Mouse (Mus musculus): Measurements from ENCODE around the gene Svopl.

The Svopl gene

DNA sequence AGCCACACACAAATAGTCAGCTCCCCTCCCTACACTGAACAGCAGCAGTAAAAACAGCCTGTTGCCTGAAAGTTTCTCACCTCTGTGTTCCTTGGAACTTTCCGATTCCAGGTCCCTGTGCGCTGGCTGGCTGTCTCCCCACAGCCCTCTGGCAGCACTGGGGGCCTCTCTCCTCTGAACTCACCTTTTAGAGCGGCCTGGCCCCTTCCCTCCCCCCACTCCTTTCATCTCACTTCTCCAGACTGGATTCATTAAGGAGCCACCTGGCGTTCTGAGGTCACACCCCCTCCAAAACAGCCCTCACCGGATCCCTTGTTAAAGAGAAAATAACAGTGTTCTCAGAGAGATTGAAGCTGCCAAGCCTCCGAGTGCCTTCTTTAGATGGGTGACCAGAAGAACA is at the start of gene Svopl:
Svopl (minus strand) TSS at position 159 of the 400 bp plus-strand sequence.
- DNase-seq (ENCODE audit: low read depth), result no peak

GRCm38 (mm10) chr6:38094701-38095100 is 47.9 kb upstream of the Svopl start:
- no peak for DNase-seq (ENCODE audit: low read depth)

DNA sequence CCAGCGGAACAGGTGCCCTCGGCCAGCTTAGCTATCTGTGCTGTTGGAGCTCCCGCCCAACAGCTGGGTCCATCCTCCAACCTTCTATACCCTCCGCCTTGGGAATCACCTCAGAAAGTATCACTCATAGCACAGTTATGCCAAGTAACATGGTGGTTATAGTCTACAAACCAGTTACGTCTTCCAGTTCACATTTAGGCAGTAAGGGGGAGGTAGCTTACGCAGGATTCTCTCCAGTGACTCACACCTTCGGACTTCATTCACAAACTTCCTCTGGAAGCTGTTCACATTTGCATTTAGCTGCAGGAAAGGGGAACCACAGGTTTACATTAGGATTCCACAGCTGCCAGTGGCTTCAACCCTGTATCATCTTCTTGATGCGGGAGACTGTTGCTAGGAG is 45.7 kb upstream of the Svopl start:
- DNase-seq (ENCODE audit: low read depth), result no peak

DNA sequence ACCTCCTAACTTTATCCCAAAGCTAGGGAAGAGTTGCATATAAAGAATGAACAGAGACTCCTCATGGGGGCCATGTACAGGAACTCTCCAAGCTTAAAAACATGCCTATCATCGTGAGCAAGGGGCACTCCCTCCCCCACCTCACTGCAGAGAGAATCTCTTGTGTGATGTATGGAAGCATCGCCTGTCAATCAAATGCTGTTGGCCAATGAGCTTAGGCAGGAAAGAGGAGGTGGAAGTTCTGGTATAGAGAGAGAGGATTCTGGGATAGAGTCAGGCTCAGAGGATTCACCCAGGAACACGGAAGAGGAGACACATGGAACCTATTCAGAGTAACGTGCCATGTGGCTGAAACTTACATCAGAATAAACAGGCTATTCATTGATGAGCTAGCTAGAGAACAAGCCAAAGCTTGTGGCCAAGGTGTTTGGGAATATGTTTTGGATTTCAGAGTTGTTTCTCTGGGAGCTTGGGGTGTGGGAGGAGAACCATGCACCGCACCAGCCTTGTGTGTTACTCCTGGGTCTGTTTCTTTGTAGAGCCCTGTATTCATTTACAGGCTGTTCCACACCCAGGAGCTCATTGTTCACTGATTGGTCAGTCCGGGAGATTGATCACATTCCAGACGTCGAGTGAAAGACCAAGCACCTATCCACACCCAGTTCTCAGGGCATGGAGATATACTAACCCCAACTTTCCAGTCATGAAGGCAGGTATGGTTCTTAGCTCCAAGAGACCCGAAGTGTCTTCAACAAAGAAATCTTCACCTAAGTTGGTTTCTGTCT is 40.6 kb upstream of the Svopl start:
- DNase-seq (ENCODE audit: low read depth), result no peak

- DNase-seq (ENCODE audit: low read depth), result no peak
These were observed 36.4 kb upstream of the Svopl start for GRCm38 (mm10) chr6:38083204-38083603.

GRCm38 (mm10) chr6:38081727-38082341 is 35.0 kb upstream of the Svopl start:
- DNase-seq (ENCODE audit: low read depth), result no peak

DNA sequence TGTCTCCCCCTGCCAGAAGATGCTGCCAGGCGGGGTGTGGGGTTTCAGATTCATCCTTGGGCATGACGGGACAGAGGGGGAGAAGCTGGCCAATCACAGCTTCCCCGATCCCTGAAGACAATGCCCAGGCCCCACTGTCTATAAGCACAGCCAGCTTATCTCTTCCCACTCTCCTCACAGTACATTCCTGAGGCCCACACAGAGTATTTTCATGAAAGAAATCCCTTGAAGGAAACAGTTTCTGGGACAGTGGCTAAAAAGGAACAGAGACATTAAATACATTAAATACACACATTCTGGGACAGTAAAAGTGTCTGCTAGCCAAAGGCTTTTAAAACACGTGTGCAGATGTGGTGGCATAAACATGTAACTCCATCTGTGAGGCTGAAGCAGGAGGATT is 33.6 kb upstream of the Svopl start:
- no peak for DNase-seq (ENCODE audit: low read depth)

DNA sequence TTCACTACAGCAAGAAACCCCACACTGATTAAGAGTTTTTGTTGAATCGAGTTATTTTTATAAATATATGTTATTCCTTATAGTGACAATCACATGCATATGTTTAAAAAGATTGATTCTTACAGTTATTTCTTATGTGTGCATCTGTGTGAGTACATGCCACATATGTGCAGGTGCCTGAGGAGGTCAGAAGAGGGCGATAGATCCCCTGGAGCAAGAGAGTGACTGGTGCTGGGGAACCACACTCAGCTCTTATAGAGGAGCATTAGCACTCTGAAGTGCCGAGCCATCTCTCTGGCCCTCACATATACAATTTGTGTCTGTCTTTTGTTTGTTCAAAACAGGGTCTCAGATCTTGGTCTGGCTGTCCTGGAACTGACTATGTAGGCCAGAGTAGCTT is 26.8 kb upstream of the Svopl start:
- DNase-seq (ENCODE audit: low read depth), result no peak

DNA sequence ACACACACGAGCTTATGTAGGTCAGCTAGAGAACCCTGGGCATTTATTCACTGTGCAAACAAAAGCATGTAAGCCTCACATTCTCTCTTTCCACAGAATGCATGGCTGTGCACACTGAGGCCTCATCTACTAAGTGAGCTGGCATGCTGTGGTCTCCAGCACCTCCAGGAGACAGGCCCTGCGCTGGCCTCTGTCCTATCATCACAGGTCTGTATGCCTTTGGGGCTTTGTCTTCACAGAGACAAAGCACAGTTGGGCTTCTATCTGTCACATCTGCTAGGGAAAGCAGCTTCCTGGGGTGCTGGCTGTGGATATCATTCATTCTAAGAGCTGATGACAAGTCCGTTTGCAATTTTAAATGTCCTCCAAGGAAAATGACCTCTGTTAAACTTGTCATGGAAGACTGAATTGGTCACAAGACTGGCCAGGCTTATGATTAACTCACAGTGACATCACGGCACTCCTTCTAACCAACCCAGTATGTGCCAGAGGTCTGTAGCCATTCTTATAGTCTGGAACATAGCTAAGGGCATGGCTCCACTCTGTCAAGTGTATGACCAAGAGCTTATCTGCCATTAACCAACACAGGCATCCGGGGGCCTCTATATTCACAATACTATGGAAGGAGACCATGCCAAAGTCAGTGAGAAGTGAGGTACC is 25.5 kb upstream of the Svopl start:
- DNase-seq (ENCODE audit: low read depth), result no peak

GRCm38 (mm10) chr6:38071256-38071655 is 24.5 kb upstream of the Svopl start:
- peak; percentile 23 for DNase-seq (ENCODE audit: low read depth)

DNA sequence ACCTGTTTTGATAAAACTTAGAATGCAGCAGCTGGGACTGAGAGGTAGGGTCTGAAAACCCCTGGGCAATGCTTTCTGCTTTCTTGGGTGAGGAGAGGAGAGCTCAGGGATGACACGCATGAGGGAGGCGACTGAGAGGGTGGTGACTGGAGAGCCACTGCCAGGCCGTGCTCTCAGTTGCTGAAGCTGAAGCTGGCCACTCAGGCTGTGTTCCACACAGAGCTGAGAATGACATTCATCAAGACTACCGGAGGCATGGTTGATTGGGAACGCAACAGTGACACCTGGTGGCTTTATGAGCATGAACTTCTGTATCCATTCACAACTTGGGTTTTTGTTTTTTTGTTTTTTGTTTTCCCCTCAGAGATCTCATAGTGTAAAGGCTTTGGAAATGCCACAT is 19.4 kb upstream of the Svopl start:
- DNase-seq (ENCODE audit: low read depth), result peak; percentile 40

- DNase-seq (ENCODE audit: low read depth), result no peak
These were observed 18.8 kb upstream of the Svopl start for GRCm38 (mm10) chr6:38065501-38066122.

- no peak for DNase-seq (ENCODE audit: low read depth)
These were observed 18.3 kb upstream of the Svopl start for GRCm38 (mm10) chr6:38065122-38065500.

DNA sequence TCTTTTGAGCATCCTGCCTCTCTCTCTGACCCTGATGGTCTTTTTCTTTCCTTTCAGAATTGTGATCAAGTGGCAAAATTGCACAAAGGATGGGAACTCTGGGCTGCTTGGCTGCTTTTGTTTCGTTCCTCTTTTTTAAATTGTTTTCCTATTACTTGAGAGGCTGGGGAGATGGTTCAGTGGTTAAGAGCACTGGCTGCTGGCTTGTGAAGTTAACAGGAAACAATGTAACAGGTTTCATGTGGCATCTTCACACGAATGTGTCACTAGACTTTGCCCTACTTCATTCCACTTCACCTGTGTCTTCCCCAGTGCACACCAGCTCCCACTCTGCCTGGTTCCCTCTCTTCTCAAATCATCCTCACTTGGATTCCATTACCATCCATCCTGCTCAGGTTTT is 17.8 kb upstream of the Svopl start:
- DNase-seq (ENCODE audit: low read depth), result no peak

DNA sequence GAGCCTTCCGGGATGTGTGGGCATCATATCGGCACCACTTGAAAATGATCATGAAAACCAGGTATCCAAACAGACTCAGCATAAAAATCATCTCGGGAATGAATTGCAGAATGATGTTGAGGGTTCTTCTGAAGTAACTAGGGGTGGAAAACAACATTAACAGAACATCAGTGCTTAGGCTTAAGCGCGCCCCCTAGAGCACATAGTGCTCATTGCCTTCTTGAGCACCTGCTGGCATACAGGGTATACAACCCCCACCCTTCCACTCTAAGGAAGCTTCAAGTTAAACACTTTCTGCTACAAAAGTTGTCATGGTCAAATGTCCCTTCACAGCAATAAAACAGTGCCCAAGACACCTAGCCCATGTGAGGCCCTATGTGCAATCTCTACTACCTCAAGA is 12.0 kb upstream of the Svopl start:
- no peak for DNase-seq (ENCODE audit: low read depth)

DNA sequence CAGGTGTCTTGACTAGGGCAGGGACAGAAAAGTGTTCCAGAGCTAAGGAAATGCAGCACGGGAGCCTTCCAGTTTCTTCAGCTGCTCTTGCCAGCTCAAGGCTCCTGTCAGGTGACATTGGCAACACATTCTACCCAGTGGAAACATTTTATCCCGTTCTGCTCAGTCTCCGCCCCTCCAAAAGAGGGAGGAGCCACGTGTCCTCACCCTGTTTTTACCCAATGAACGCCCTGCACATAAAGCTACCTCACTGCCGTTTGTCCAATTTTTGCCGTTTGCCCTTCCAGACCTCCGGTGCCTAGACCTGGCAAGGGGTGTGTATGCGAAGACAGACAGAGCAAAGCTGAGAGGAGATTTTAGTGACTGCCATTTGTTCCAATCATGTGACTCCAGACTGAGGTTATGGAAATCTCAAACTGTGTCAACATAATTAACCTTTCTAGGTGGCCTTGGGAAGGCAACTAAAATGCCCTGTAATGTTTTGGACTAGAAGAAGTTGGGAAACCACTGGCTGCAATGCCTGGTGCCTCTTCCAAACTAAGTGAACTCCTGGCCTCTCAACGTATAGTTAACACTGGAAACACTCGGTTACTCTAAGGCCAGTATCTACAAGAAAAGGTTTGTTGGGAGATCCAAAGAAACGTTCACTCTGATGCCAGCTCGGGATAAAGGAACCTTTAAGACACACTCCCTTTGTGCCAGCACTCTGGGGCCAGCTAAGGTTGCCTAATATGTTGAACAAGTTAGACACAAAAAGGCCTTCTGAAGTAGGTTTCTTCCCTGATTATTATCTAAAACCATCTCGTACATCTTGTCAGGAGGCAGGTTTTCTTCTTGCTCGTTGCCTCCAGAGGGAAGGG is 8.9 kb upstream of the Svopl start:
- DNase-seq (ENCODE audit: low read depth), result no peak

GRCm38 (mm10) chr6:38049601-38050000 is 2.8 kb upstream of the Svopl start:
- DNase-seq (ENCODE audit: low read depth), result no peak

DNA sequence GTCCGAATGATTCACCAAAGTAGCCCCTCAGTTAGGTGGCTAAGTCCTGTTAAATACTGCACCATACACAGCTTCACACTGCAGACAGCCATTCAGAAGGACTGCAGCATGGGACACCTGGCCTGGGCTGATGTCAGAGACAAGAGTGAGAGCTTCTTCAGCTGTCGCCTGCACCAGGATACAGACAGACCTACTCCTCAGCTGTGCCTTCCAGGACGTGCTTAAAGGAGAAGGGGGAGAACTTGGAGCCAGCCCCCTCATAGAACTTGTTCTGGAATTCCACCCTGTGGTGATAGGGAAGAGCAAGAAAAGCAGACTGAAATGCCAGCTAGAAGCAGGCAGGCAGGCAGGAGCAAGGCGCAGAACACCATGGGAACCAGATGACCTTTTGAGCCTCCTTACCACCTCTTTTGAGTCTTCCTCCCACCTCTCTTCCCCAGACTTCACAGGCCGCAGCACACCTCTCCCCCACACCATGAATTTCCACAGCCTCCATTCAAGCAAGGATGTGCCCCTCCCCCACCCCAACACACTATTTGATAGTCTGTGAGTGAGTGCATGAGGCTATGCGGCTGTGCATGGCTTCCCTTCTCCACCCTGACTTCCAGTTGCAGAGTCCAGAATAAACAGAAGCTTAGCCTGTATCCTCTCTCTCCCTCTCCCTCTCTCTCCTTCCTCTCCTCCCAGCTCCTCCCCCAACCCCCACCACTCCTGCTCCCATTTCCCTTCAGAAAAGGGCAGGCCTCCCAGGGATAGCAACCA is 2.2 kb upstream of the Svopl start:
- DNase-seq (ENCODE audit: low read depth), result no peak

GRCm38 (mm10) chr6:38048003-38048402 is 1.2 kb upstream of the Svopl start:
- no peak for DNase-seq (ENCODE audit: low read depth)

DNA sequence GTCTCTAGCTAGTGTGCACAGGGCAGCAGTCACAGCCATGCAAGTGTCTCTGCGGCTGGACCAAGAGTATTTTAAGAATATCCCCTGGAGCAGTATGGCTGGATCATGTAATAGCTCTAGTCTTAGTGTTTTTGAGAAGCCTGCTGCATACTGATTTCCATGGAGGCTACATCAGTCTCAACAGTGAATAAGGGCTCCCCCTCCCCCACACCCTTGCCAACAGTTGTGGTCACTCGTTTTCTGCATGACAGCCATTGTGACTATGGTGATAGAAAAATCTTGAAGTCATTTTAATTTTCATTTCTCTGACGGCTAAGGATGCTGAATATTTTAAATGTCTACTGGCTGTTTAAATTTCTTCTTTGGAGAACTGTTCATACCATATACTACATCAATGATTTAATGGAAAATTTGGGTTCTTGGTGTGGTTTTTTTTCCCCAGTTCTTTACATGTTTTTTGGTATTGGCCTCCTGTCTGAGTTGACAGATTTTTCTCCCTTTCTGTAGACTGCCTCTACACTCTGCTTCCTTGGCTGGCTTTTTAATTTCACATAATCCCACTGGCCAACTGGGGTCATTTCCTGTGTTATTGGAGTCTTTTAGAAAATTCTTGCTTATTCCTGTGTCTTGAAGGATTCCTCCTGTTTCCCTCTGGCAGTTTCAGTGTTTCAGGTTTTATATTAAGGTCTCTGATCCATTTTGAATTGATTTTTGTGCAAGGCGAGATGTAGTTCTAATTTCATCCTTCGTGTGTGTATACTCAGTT is 13.8 kb downstream of the Svopl start:
- DNase-seq (ENCODE audit: low read depth), result no peak

Measured in c-Kit-positive CD71-positive TER-119-negative erythroid progenitor cells, embryonic 14.5 days (primary cell).